Mouse (Mus musculus) brain, embryonic 14.5 days (tissue): ENCODE measurements at regions not wholly inside any gene's neighbourhood (a gene's known extent, or its start where the extent isn't known, plus 50 kb on each side); places are given as distances from the start of the nearest gene placed in this dataset.

Experiments
- CTCF ChIP-seq: fragments of 200-500 bp; IDR thresholded peaks from 2 replicates; pipeline ENCODE4 v1.5.1; 2012; ENCODE audit warnings: inconsistent platforms, mild to moderate bottlenecking, moderate library complexity, borderline replicate concordance; ENCODE audit not compliant: insufficient read depth, insufficient read length; ENCODE audit errors: extremely low read depth
- POLR2A ChIP-seq: fragments of 200-500 bp; IDR thresholded peaks from 2 replicates; pipeline ENCODE4 v1.6.1; 2012; ENCODE audit warnings: mild to moderate bottlenecking, inconsistent platforms, borderline replicate concordance; ENCODE audit not compliant: poor library complexity, insufficient read depth, insufficient read length, severe bottlenecking; ENCODE audit errors: extremely low read depth

- TF ChIP-seq POLR2A (no peak), CTCF (no peak)
Observed at GRCm38 (mm10) chr9:35350046-35350552, 70.8 kb upstream of the Cdon start.
